Mouse (Mus musculus) cortical plate, adult 2 months (tissue): ENCODE results near the gene Tex30.

Experiments
- CTCF ChIP-seq: fragments of 200-500 bp; IDR thresholded peaks from 2 replicates; pipeline ENCODE4 v1.5.1; 2011; ENCODE audit warnings: mild to moderate bottlenecking, control low read depth, low read length; ENCODE audit not compliant: insufficient read depth; ENCODE audit errors: extremely low read depth
- POLR2A ChIP-seq: fragments of 200-500 bp; IDR thresholded peaks from 2 replicates; pipeline ENCODE4 v1.6.1; 2011; ENCODE audit warnings: mild to moderate bottlenecking, low read length, control low read depth; ENCODE audit not compliant: insufficient read depth; ENCODE audit errors: extremely low read depth

GRCm38 (mm10) chr1:44129929-44130581 is 27.8 kb upstream of the Tex30 start:
- TF ChIP-seq CTCF (no peak), POLR2A (no peak)
